Mouse (Mus musculus) myocyte (in vitro differentiated cells): ENCODE data around the gene Tacr1. TPM values are rescaled to one million over a fixed set of nuclear protein-coding genes. Genes with fewer than 3 reads are reported as not detected.

Source experiments
- H3K27me3 ChIP-seq: one replicate; pipeline ENCODE4 v1.6.1; 2011; ENCODE audit not compliant: control insufficient read depth, insufficient read depth, insufficient read length
- H3K36me3 ChIP-seq: one replicate; pipeline ENCODE4 v1.6.1; 2011; ENCODE audit not compliant: control insufficient read depth, insufficient read depth
- H3K4me2 ChIP-seq: one replicate; pipeline ENCODE4 v1.6.1; 2011; ENCODE audit warnings: low read depth, control low read depth
- H3K4me3 ChIP-seq: one replicate; pipeline ENCODE4 v1.5.1; 2011; ENCODE audit warnings: mild to moderate bottlenecking, control low read depth, moderate library complexity
- H3K79me2 ChIP-seq: one replicate; pipeline ENCODE4 v1.6.1; 2011; ENCODE audit not compliant: control insufficient read depth, insufficient read depth
- H3ac ChIP-seq: one replicate; pipeline ENCODE4 v1.6.1; 2011; ENCODE audit not compliant: control insufficient read depth, insufficient read length
- CEBPB ChIP-seq: IDR thresholded peaks from 2 replicates; pipeline ENCODE4 v1.6.1; 2011; ENCODE audit warnings: mild to moderate bottlenecking, moderate library complexity; ENCODE audit not compliant: poor library complexity, insufficient read depth, severe bottlenecking
- E2F4 ChIP-seq: IDR thresholded peaks from one replicate; pipeline ENCODE4 v1.6.1; 2011; ENCODE audit warnings: mild to moderate bottlenecking, control low read depth, moderate library complexity; ENCODE audit not compliant: insufficient read depth
- MAX ChIP-seq: IDR thresholded peaks from one replicate; pipeline ENCODE4 v1.6.1; 2011; ENCODE audit warnings: low read depth, mild to moderate bottlenecking, control low read depth
- MYOD1 ChIP-seq, 3 experiments: IDR thresholded peaks; one replicate each; pipeline ENCODE4 v1.6.1; 2011; ENCODE audit warnings: control low read depth in 2 of 3, low read depth in 2 of 3, mild to moderate bottlenecking in 2 of 3, moderate library complexity in 1 of 3; ENCODE audit not compliant: insufficient read length in 2 of 3, control insufficient read depth in 1 of 3
- MYOG ChIP-seq, 3 experiments: IDR thresholded peaks; one replicate each; pipeline ENCODE4 v1.6.1; 2011; ENCODE audit warnings: control low read depth in 2 of 3, low read depth in 2 of 3, mild to moderate bottlenecking in 2 of 3; ENCODE audit not compliant: insufficient read length in 2 of 3, control insufficient read depth in 1 of 3, insufficient read depth in 1 of 3
- POLR2A ChIP-seq: IDR thresholded peaks from one replicate; pipeline ENCODE4 v1.6.1; 2011; ENCODE audit warnings: low read depth, mild to moderate bottlenecking, control low read depth, moderate library complexity; ENCODE audit not compliant: insufficient read length
- POLR2AphosphoS2 ChIP-seq: IDR thresholded peaks from one replicate; pipeline ENCODE4 v1.6.1; 2011; ENCODE audit warnings: low read depth, control low read depth; ENCODE audit not compliant: insufficient read length
- REST ChIP-seq: IDR thresholded peaks from one replicate; pipeline ENCODE4 v1.6.1; 2011; ENCODE audit warnings: mild to moderate bottlenecking, control low read depth, moderate library complexity; ENCODE audit not compliant: insufficient read depth, insufficient read length
- SRF ChIP-seq: IDR thresholded peaks from one replicate; pipeline ENCODE4 v1.6.1; 2011; ENCODE audit warnings: low read depth; ENCODE audit not compliant: control insufficient read depth, insufficient read length
- TCF12 ChIP-seq: IDR thresholded peaks from one replicate; pipeline ENCODE4 v1.6.1; 2011; ENCODE audit warnings: mild to moderate bottlenecking, control low read depth; ENCODE audit not compliant: poor library complexity, insufficient read depth, severe bottlenecking
- TCF3 ChIP-seq: IDR thresholded peaks from one replicate; pipeline ENCODE4 v1.6.1; 2011; ENCODE audit warnings: low read depth, control low read depth; ENCODE audit not compliant: insufficient read length
- USF1 ChIP-seq: IDR thresholded peaks from one replicate; pipeline ENCODE4 v1.6.1; 2011; ENCODE audit warnings: low read depth, mild to moderate bottlenecking, control low read depth, moderate library complexity
- polyA plus RNA-seq: library from polyadenylated mRNA; unstranded; fragments of >200 nt; fragmentation: generic; extraction: Trizol; gene quantifications from one replicate; pipeline ENCODE4 v1.2.1, GENCODE M21; 2012; ENCODE audit warnings: missing spikeins

Gene Tacr1
- not detected for polyA plus RNA-seq

DNA sequence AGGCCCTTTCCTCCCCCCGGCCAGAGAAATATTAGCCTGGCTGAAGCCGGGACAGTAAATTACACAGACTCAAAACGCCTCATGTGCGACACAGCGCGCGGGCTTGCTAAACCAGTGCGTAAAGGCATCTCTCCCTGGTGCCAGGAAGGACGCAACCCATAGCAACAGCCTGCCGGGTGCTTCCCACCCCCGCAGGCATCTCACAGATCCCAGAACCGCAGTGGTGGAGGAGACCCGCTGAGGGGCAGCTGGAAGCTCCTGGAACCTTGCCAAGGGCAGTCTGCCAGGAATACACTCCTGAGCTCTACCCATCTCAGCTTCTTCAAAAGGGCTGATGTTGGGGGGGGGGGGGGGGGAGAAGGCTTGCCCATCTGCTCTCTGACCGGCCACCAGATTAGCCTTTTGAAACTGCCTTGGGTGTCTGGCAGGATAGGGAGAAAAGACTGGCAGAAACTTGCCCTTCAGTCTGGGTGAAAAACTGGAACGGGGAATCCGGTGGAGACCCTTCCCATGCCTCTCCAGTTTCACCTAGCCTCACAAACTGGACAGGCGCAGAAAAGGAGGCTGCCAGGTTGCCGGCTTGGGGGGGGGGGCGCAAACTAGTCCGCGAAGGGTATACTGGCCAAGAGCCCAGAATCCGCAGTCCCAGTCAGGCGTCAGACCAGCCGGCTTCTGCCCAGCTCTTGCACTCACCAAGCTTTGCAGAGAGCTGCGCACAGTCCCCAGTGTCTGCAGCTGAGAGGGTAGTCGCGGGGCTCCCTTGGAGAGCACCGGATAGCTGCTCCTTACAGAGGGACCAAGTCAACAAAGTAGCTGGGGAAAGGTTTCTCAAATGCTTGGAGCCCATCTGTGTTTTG is at the start of gene Tacr1:
Tacr1 (plus strand) TSS at position 740 of the 857 bp plus-strand sequence.
- Histone ChIP-seq H3K27me3 (peaks cover 21% of the 10 kb centered on the region), H3K79me2 (no peaks in the 10 kb centered on the region), H3K4me3 (no peak within 1 kb of the TSS), H3ac (no peak within 1 kb of the TSS), H3K36me3 (no peaks in the 10 kb centered on the region), H3K4me2 (no peak within 1 kb of the TSS)
- TF ChIP-seq USF1 (no peak), SRF (no peak), POLR2A (no peak), TCF3 (no peak), MYOD1 (IDR thresholded peaks at IDR 0.05; ENCODE audit: control insufficient read depth in 1 of 3, insufficient read length in 2 of 3, low read depth in 2 of 3) (no peak), MYOG (IDR thresholded peaks at IDR 0.05; ENCODE audit: control insufficient read depth in 1 of 3, insufficient read depth in 1 of 3, insufficient read length in 2 of 3, low read depth in 2 of 3) (no peak), REST (no peak), MAX (no peak), E2F4 (no peak), CEBPB (no peak)

- TF ChIP-seq SRF (no peak), POLR2A (no peak), TCF12 (no peak), E2F4 (no peak), MYOG (IDR thresholded peaks at IDR 0.05; ENCODE audit: control insufficient read depth in 1 of 3, insufficient read depth in 1 of 3, insufficient read length in 2 of 3, low read depth in 2 of 3) (no peak), USF1 (no peak), REST (no peak), MYOD1 (IDR thresholded peaks at IDR 0.05; ENCODE audit: control insufficient read depth in 1 of 3, insufficient read length in 2 of 3, low read depth in 2 of 3) (no peak), POLR2AphosphoS2 (no peak), CEBPB (no peak), TCF3 (no peak), MAX (no peak)
- no peak overlapping the region for H3K4me3 ChIP-seq
- H3K4me2 ChIP-seq, result no peak overlapping the region
- no peaks in the 10 kb centered on the region for H3K79me2 ChIP-seq
- no peak overlapping the region for H3ac ChIP-seq
- no peaks in the 10 kb centered on the region for H3K36me3 ChIP-seq
- H3K27me3 ChIP-seq, result no peaks in the 10 kb centered on the region
These were observed 26.0 kb upstream of the Tacr1 start for GRCm38 (mm10) chr6:82376144-82376543.

DNA sequence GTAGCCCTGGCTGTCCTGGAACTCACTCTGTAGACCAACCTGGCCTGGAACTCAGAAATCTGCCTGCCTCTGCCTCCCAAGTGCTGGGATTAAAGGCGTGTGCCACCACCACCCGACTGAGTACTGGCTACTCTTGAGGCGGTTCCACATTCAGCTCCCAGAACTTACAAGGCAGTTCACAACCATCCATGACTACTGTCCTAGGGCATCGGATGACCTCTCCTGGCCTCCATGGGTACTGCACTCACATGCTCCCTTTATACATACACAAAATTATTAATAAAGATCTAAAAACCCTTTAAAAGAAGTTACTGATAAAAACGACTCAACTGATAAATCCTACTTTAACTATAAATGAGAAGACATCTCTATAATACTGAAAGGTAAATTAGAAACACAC is 18.6 kb upstream of the Tacr1 start:
- H3K4me3 ChIP-seq, result no peak overlapping the region
- H3K79me2 ChIP-seq, result no peaks in the 10 kb centered on the region
- no peaks in the 10 kb centered on the region for H3K36me3 ChIP-seq
- no peak overlapping the region for H3ac ChIP-seq
- no peak for TF ChIP-seq SRF
- no peak for TF ChIP-seq TCF12
- TF ChIP-seq E2F4, result no peak
- no peak for TF ChIP-seq MAX
- no peak for TF ChIP-seq TCF3
- TF ChIP-seq POLR2A, result no peak
- H3K27me3 ChIP-seq, result no peaks in the 10 kb centered on the region
- no peak overlapping the region for H3K4me2 ChIP-seq

- H3K4me3 ChIP-seq, result no peak overlapping the region
- H3K79me2 ChIP-seq, result no peaks in the 10 kb centered on the region
- TF ChIP-seq MYOD1 (IDR thresholded peaks at IDR 0.05; ENCODE audit: control insufficient read depth in 1 of 3, insufficient read length in 2 of 3, low read depth in 2 of 3) (no peak), SRF (no peak), MAX (no peak), E2F4 (no peak), TCF3 (no peak), USF1 (no peak), POLR2A (no peak), TCF12 (no peak)
- no peak overlapping the region for H3ac ChIP-seq
- no peaks in the 10 kb centered on the region for H3K36me3 ChIP-seq
- H3K27me3 ChIP-seq, result peaks cover 21% of the 10 kb centered on the region
- no peak overlapping the region for H3K4me2 ChIP-seq
These were observed 664 bp downstream of the Tacr1 start for GRCm38 (mm10) chr6:82402501-82403495.
